Mouse (Mus musculus) layer of hippocampus, postnatal 36 days (tissue): ENCODE measurements around the gene Cdkn1a. TPM values are rescaled to one million over a fixed set of nuclear protein-coding genes. Genes with fewer than 3 reads are reported as not detected.

Experiments used
- DNase-seq, 2 experiments: peaks; one replicate each; pipeline ENCODE4 v3.0.0; 2022
- total RNA-seq, 2 experiments: library from RNA; stranded (reverse); gene quantifications; 2 replicates each; pipeline ENCODE4 v1.2.3; 2021

The Cdkn1a gene
- total RNA-seq, 2 experiments from 2014 or later: 12.9 to 16.7 TPM

DNA sequence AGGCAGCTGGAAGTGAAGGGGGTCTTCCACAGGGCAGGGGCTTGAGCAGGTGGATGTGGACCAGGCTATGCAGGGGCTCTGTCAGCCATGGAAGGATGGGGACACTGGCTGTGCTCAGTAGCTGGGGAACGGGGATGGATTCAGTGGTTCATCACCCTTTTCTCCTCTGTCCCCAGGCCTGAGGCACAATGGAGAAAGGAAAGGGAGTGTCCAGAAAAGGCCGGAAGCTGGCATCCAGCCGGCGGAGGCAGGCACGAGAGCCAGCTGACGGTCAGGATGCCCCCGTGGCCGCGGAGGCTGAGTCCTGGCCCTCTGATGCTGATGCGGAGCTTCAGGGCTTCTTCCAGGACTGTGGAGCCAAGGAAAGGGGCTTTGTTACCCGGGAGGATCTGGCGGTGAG lies 29.9 kb downstream of the Cdkn1a start:
- no peak for DNase-seq

DNA sequence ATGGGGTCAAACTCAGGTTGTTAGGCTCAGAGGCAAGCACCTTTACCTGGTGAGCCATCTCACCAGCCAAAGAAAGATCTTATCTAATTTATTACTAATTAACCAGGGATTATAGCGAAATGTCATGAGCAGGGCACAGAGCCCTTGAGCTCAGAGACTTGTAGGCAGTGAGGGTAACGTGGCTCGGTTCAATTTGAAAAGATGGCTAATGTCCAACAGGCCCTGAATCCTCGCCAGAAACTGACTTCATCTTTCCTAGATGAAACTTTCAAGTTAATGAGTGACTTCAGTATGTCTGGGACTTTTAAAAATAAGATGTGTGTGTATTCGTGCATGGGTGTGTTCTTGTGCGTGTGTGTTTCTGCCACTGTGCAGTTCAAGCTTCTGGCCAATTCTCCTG lies 32.0 kb downstream of the Cdkn1a start:
- DNase-seq: no peak

- no peak for DNase-seq
These were observed 32.9 kb downstream of the Cdkn1a start for GRCm38 (mm10) chr17:29123578-29124174.

- no peak for DNase-seq
These were observed 35.8 kb downstream of the Cdkn1a start for GRCm38 (mm10) chr17:29126561-29126960.

DNA sequence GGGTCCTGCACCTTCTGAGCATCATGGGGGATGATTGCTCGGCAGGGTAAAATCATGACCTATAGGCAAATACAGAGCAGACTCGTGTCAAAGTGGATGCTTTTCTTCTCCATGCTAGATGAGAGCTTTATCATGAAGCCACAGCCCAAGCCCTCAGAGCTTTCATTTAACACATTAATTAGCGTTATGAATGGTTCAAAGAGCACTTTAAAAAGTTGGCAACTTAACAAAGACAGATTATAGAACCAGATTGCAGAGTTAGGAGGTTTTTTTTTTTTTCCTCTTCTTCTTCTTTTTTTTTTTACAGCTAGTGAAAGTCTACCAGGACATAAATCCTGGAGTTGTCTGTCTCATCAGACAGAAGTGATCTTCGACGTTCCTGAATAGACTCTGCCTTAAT lies 38.6 kb downstream of the Cdkn1a start:
- no peak for DNase-seq

GRCm38 (mm10) chr17:29135066-29135465 lies 44.3 kb downstream of the Cdkn1a start:
- no peak for DNase-seq

- DNase-seq: peak; percentile 35 to 49
These were observed 45.5 kb downstream of the Cdkn1a start for GRCm38 (mm10) chr17:29136236-29136635.

DNA sequence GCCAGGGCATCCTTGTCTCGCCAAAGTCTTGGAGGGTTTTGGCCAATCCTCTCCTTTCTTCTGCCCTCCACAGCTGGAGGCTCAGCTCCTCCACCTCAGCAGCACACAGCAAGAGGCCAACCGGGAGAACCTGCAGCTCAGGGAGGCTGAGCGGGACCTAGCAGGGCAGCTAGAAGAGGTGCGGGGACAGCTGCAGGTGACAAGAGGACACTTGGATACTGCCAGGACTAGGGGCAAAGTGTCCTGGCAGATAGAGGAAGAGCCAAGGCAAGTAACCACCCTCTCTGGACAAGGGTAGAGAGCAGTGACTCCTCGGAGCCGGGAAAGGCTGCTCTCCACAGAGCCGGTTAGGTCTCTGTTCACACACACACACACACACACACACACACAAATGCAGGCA lies 47.1 kb downstream of the Cdkn1a start:
- no peak for DNase-seq

DNA sequence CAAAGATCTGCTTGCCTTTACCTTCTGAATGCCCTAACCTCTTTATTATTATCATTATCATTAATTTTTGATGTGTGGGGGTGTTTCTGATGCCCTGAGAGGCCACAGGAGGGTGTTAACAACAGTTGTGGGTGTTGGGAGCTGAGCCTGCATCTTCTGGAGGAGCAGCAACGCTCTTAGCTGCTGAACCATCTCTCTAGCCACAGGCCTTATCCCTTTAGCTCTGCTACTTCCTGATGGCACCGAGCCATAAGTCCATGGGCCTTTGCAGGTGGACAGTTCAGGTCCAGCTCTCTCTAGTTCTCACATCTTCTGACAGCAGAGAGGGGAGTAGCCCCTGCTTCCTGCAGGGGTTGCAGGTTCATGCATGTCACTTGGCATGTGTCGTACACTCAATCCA lies 50.8 kb downstream of the Cdkn1a start:
- DNase-seq: no peak

DNA sequence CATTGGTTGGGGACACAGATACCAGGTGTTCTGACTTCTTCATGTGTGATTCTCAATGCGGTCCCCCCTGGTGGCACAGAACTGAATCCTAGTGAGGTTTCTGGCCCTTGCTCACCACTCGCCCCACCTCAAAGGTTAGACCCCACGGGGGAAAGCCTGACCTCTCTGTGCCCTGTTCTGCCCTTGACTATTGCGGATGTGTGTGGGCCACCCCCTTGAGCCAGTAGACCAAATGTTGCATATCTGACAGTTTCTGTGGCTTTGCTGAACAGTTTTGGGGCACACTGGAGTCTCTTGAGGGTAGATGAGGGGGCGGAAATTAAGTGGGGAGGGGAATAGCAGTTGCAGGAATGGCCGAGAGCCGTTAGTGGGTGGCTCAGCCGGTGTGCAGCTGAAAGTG lies 52.5 kb downstream of the Cdkn1a start:
- DNase-seq: no peak

DNA sequence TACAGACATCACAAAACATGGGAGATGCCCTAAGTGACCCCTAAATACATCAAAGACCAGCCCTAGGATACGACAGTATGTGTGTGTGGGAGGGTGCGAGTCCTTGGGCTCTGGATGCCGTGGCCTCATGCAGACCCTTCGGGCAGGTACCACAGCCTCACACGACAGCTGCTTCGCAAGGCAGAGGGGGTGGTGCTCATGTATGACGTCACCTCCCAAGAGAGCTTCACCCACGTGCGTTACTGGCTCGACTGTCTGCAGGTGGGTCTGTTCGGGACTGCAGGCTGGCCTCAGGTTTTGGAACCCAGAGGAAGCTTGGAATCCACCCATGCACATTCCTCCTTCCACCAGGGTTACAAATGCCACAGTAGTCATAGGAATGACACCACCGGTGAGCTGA lies 54.3 kb downstream of the Cdkn1a start:
- DNase-seq: no peak

DNA sequence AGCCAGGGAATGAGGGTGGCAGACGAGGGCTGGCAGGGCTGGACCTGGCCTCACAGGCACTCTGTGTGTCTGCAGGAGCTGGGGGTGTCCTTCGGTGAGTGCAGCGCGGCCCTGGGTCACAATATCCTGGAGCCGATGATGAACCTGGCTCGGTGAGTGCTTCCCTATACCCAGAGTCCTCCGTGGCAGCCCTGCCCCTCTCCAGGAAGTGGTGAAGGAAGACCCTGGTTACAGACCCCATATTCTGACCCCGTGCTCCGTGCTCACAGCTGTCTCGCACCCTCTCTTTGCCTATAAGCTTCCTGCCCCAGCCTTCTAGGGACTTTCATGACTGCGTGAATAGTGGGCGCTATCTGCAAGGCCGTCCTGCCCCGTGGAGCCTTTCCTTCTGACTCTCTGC lies 56.5 kb downstream of the Cdkn1a start:
- no peak for DNase-seq

GRCm38 (mm10) chr17:29147773-29148172 lies 57.0 kb downstream of the Cdkn1a start:
- DNase-seq: no peak

- no peak for DNase-seq
These were observed 59.0 kb downstream of the Cdkn1a start for GRCm38 (mm10) chr17:29149766-29150165.

Other genes with a start within 250 kb of the Cdkn1a start
- under 1 TPM; 0.38 to 0.42 TPM for gene Pnpla1, start 232.6 kb upstream of the Cdkn1a start, total RNA-seq
- 1 to 10 TPM; 3.2 to 4.6 TPM for gene 4930539E08Rik, start 175.7 kb upstream of the Cdkn1a start, total RNA-seq
- not detected for gene Pxt1, start 147.1 kb upstream of the Cdkn1a start, total RNA-seq
- gene Kctd20, start 139.0 kb upstream of the Cdkn1a start, total RNA-seq: 10 to 100 TPM; 64.5 to 74.5 TPM
- 10 to 100 TPM; 51.7 to 55.6 TPM for gene Stk38, start 83.0 kb upstream of the Cdkn1a start, total RNA-seq
- gene Srsf3, start 58.3 kb upstream of the Cdkn1a start, total RNA-seq: 100 to 1,000 TPM; 141 to 147 TPM
- not detected for gene Rab44, start 23.2 kb downstream of the Cdkn1a start, total RNA-seq
- gene Cpne5, start 147.2 kb downstream of the Cdkn1a start, total RNA-seq: 10 to 100 TPM; 30.4 to 31.7 TPM
- gene Ppil1, start 173.2 kb downstream of the Cdkn1a start, total RNA-seq: 10 to 100 TPM; 17.6 to 17.9 TPM
- 10 to 100 TPM; 77.6 to 80.4 TPM for gene BC004004, start 177.8 kb downstream of the Cdkn1a start, total RNA-seq
- gene Pi16, start 226.7 kb downstream of the Cdkn1a start, total RNA-seq: 1 to 10 TPM; 1.2 to 1.4 TPM